Mouse (Mus musculus) frontal cortex, adult (tissue): Measurements from ENCODE around the gene Scin.

Experiments used
- ATAC-seq: cut with Nextera tagmentation; 2 replicates; pipeline ENCODE4 v1.9.2; 2017; ENCODE audit warnings: mild to moderate bottlenecking, moderate library complexity, mixed read lengths; ENCODE audit not compliant: low TSS enrichment

The Scin gene

DNA sequence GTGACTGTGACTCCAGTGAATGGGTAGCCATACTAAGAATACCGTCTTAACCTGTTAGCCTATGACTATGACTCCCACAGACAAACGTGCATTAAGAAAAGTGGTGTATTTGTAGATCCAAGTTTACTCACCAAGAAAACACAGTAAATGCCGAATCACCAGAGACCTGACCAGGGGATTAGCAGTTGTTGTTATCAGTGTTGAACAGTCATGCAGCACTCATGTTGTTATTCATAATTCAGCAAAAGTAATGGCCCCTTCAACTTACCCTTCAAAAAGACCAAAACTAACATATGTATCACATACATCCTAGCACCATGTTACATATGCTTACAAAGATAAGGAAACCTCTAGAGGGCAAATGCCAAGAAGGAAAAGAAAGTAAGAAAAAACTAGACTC, 106.6 kb downstream of the Scin start:
- ATAC-seq = no peak

- no peak for ATAC-seq
Observed at GRCm38 (mm10) chr12:40023918-40024317, 110.1 kb downstream of the Scin start.

DNA sequence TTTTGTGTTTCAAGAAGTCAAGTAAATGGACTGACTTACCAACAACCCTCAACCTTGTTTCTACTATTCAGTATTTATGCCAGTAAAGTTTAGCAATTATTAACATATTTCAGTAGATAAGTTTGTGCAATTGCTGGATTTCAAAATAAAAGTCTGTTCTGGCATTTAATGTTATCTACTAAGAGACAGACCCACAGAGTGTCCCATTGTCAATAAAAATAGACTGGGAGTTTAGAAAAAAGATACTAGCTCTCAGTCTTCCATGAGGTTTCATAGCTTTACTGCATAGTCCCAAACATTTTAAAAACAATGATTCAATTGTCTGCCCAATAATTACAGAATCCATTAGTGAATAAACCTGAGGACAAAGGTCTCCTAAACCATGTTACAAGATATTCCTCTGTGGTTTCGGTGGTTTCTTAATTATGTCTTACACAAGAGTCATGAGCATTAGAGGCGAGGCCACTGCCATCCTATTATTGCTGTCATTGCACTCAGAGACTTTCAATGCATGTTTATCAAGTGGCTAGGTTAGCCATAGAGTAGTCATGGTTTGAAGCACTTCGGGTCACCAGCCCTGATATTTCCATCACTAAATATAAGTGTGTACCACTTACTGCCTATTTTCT, 110.9 kb downstream of the Scin start:
- ATAC-seq = no peak

- no peak for ATAC-seq
Observed at GRCm38 (mm10) chr12:40022344-40022743, 111.7 kb downstream of the Scin start.

GRCm38 (mm10) chr12:40017955-40018505, 116.0 kb downstream of the Scin start:
- ATAC-seq = no peak

GRCm38 (mm10) chr12:40016648-40017460, 117.2 kb downstream of the Scin start:
- peak; percentile 88 for ATAC-seq

DNA sequence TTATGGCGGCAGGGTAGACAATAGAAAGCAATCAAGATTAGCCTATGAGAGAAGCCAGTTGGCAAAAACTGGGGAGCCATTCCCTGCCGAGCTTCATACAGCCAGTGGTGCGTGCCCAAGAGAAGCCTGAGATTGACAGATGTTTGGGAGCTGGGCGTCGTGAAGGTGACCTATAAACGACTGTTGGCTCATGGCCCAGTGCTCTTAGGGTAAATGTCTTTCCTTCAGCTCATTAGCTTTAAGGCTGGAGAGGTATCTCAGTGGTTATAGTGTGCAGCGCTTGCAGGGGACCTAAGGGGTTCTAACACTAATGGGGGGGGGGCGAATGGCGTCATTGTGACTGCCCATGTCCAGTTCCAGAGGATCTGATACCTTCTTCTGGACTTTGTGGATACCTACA, 118.0 kb downstream of the Scin start:
- no peak for ATAC-seq

DNA sequence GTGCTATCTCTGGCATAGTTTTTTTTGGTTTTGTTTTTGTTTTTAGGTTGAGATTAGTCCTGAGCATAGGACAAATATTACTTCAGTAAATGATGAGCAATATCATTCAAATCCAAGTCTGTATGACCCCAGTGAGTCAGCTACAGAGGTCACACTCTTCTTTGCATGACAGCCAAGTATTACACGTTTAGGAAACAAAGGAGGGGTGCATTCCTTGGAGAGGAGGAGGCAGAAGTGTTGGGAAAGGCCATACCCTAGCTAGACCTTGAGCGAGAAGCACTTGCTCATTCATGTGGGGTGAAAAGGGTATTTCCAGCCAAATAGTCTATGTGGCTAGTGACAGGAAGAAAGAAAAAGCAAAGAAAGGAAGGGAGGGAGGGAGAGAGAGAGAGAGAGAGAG, 124.2 kb downstream of the Scin start:
- ATAC-seq = no peak
